Mouse (Mus musculus) neural tube, embryonic 11.5 days (tissue): ENCODE measurements around the gene Elmod2. TPM values are rescaled to one million over a fixed set of nuclear protein-coding genes. Genes with fewer than 3 reads are reported as not detected.
A peak's percentile ranks its signal among the peaks of the same experiment; 100 is the strongest.

Experiments used
- ATAC-seq: fragments of 200-750 bp; cut with Nextera tagmentation; 2 replicates; pipeline ENCODE4 v1.8.0; 2017; ENCODE audit warnings: moderate number of reproducible peaks, mild to moderate bottlenecking, moderate TSS enrichment, moderate library complexity; ENCODE audit not compliant: insufficient read depth, low FRiP score, low TSS enrichment
- DNase-seq: peaks from one replicate; pipeline ENCODE4 v3.0.0-alpha.2; 2015; ENCODE audit warnings: low spot score
- H3K27ac ChIP-seq: fragments of 300-500 bp; sonication (generic); 2 replicates; pipeline ENCODE4 v1.5.1; 2014; ENCODE audit warnings: low read depth, mild to moderate bottlenecking, low read length
- H3K27me3 ChIP-seq: fragments of 300-500 bp; sonication (generic); 2 replicates; pipeline ENCODE4 v1.6.1; 2014; ENCODE audit warnings: mild to moderate bottlenecking, low read length, mixed read lengths; ENCODE audit not compliant: control insufficient read depth, insufficient read depth
- H3K36me3 ChIP-seq: fragments of 300-500 bp; sonication (generic); 2 replicates; pipeline ENCODE4 v1.6.1; 2014; ENCODE audit warnings: mild to moderate bottlenecking, low read length, moderate library complexity, mixed read lengths; ENCODE audit not compliant: control insufficient read depth, insufficient read depth
- H3K4me1 ChIP-seq: fragments of 300-500 bp; sonication (generic); 2 replicates; pipeline ENCODE4 v1.6.1; 2014; ENCODE audit warnings: low read length, mixed read lengths; ENCODE audit not compliant: control insufficient read depth, insufficient read depth
- H3K4me2 ChIP-seq: fragments of 300-500 bp; sonication (generic); 2 replicates; pipeline ENCODE4 v1.6.1; 2014; ENCODE audit warnings: low read depth, mild to moderate bottlenecking, moderate library complexity
- H3K4me3 ChIP-seq: fragments of 300-500 bp; sonication (generic); 2 replicates; pipeline ENCODE4 v1.5.1; 2014; ENCODE audit warnings: low read depth, low read length
- H3K9ac ChIP-seq: fragments of 300-500 bp; sonication (generic); 2 replicates; pipeline ENCODE4 v1.6.1; 2014; ENCODE audit warnings: mild to moderate bottlenecking, low read length
- H3K9me3 ChIP-seq: fragments of 300-500 bp; sonication (generic); 2 replicates; pipeline ENCODE4 v1.6.1; 2016; ENCODE audit warnings: low read length; ENCODE audit not compliant: control insufficient read depth
- WGBS: fragments of 180-500 bp; shearing (Covaris S2); extraction: QIAGEN DNeasy Blood & Tissue Kit; methylation state at CpG from one replicate; pipeline ENCODE4 v1.1.7; 2014; 5-methylcytosine and 5-hydroxymethylcytosine counted together
- polyA plus RNA-seq: library from polyadenylated mRNA; unstranded; fragments of >200 nt; fragmentation: Nextera tagmentation; extraction: Ambion mirVana; gene quantifications from 2 replicates; pipeline ENCODE4 v1.2.1, GENCODE M21; 2014

Gene Elmod2
- polyA plus RNA-seq = 23.5 and 23.9 TPM in 2 replicates

DNA sequence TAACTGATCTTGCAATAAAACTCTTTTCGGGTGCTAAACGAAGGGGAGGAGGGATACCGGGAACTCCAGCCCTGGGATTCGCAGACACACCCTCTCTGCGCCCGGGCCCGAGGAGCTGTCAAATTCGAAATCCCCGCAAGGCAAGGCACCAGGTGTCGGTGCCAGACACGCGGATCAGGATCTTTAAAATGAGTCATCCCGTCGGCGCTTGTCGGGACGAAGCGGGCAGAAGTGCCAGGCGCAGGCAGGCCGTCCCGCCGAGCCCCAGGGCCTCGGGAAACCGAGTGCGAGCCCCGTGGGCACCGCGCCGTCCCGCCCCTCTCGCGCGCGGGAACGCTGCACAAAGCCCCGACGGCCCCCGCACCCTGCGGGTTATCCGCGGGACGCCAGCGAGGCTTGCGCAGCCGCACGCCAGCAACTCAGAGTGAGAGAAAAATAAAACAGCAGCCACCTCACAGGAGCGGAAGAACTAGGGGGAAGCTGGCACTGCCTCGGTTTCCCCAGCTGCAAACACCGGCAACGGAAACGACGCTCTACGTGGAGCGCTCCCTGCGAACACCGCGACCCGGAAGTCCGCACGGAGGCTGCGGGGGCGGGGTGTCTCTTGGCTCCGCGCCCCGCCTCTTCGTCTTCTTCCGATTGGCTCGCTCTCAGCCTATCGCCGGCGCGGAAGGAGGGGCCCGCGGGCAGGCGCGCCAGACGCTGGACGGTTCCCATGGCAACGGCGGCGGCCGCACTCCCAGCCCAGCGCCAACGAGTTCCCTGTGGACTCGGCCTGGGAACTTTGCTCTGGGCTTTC, at the start of gene Elmod2:
Elmod2 (minus strand) TSS at position 588 of the 799 bp plus-strand sequence.
- Histone ChIP-seq H3K4me2 (peak within 1 kb of the TSS; percentile 79), H3K36me3 (no peaks in the 10 kb centered on the region), H3K27ac (peak within 1 kb of the TSS; percentile 50; the same call in 1 of the 2 replicates), H3K9me3 (no peaks in the 10 kb centered on the region), H3K4me1 (0 out of 2 replicates have a peak, but pooled peaks cover 2% of the 10 kb centered on the region), H3K27me3 (no peaks in the 10 kb centered on the region), H3K4me3 (peak within 1 kb of the TSS; percentile 87), H3K9ac (peak within 1 kb of the TSS; percentile 81)
- WGBS = under 1% methylated on average over 84 of the region's 85 CpGs
- ATAC-seq = peak; percentile 98
- DNase-seq = peak; percentile 98

GRCm38 (mm10) chr8:83381016-83381415, 48.7 kb upstream of the Elmod2 start:
- no peaks in the 10 kb centered on the region for H3K9me3 ChIP-seq
- H3K4me3 ChIP-seq = no peak overlapping the region
- H3K27me3 ChIP-seq = no peaks in the 10 kb centered on the region
- DNase-seq (no peak), ATAC-seq (no peak)
- H3K4me1 ChIP-seq = no peaks in the 10 kb centered on the region
- H3K9ac ChIP-seq = no peak overlapping the region
- WGBS = 83% methylated on average over 2 of the region's 2 CpGs
- H3K27ac ChIP-seq = no peak overlapping the region
- H3K36me3 ChIP-seq = no peaks in the 10 kb centered on the region
- no peak overlapping the region for H3K4me2 ChIP-seq

GRCm38 (mm10) chr8:83380141-83380540, 47.9 kb upstream of the Elmod2 start:
- no peaks in the 10 kb centered on the region for H3K36me3 ChIP-seq
- DNase-seq (no peak), ATAC-seq (no peak)
- no peaks in the 10 kb centered on the region for H3K4me1 ChIP-seq
- H3K4me3 ChIP-seq = no peak overlapping the region
- WGBS = 74% methylated on average over 4 of the region's 4 CpGs
- no peak overlapping the region for H3K4me2 ChIP-seq
- H3K27me3 ChIP-seq = no peaks in the 10 kb centered on the region
- H3K9ac ChIP-seq = no peak overlapping the region
- H3K27ac ChIP-seq = no peak overlapping the region
- no peaks in the 10 kb centered on the region for H3K9me3 ChIP-seq

DNA sequence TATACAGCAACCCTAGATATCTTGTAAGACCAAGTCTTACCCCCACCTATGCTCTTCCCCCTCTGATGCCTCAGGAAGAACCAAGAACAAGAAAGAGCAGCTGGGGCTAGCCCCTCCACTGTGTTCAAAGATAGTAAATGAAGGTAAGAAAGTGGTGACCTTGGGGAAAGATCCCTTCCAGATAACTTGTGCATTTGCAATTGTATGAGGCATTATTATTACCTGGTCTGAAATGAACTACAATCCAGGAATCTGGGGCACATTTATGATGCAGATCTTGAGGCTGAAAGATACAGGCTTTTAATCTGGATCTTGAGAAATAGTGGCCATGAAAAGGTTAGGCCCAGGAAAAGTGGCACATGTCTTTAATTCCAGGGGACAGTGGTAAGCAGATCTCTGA, 44.9 kb upstream of the Elmod2 start:
- no peak for ATAC-seq
- Histone ChIP-seq H3K36me3 (no peaks in the 10 kb centered on the region), H3K27me3 (no peaks in the 10 kb centered on the region), H3K9me3 (no peaks in the 10 kb centered on the region), H3K4me1 (no peaks in the 10 kb centered on the region), H3K27ac (no peak overlapping the region), H3K9ac (no peak overlapping the region), H3K4me2 (no peak overlapping the region), H3K4me3 (no peak overlapping the region)
- DNase-seq = no peak

GRCm38 (mm10) chr8:83363156-83363769, 31.0 kb upstream of the Elmod2 start:
- no peak overlapping the region for H3K9ac ChIP-seq
- no peak for DNase-seq
- ATAC-seq = no peak
- H3K4me2 ChIP-seq = no peak overlapping the region
- H3K4me1 ChIP-seq = no peaks in the 10 kb centered on the region
- H3K27me3 ChIP-seq = no peaks in the 10 kb centered on the region
- WGBS = 70% methylated on average over 7 of the region's 7 CpGs
- H3K4me3 ChIP-seq = no peak overlapping the region
- H3K36me3 ChIP-seq = no peaks in the 10 kb centered on the region
- H3K27ac ChIP-seq = no peak overlapping the region
- H3K9me3 ChIP-seq = no peaks in the 10 kb centered on the region

DNA sequence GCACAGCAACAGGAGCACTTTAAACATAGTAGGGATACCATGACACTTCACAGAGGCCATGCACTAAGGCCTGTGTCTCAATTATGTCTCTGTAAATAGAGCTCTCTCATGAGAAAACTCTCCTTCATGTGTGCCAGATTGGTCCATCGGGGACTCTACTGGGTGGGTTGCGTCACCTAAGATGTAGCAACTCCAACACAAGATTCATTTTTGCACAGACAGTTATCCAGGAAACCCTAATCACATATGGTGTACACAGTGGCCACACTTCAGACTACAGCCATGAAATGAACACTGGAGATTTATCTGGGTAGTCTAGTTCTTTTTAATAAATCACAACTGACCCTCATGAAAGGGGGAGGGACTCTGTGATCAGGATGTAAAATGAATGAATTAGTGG, 19.0 kb upstream of the Elmod2 start:
- Histone ChIP-seq H3K4me3 (no peak overlapping the region), H3K27ac (no peak overlapping the region), H3K4me2 (no peak overlapping the region), H3K4me1 (no peaks in the 10 kb centered on the region), H3K9me3 (no peaks in the 10 kb centered on the region), H3K9ac (no peak overlapping the region), H3K36me3 (no peaks in the 10 kb centered on the region), H3K27me3 (no peaks in the 10 kb centered on the region)
- whole genome bisulfite sequencing = 96% methylated on average over 2 of the region's 2 CpGs
- no peak for DNase-seq
- no peak for ATAC-seq

DNA sequence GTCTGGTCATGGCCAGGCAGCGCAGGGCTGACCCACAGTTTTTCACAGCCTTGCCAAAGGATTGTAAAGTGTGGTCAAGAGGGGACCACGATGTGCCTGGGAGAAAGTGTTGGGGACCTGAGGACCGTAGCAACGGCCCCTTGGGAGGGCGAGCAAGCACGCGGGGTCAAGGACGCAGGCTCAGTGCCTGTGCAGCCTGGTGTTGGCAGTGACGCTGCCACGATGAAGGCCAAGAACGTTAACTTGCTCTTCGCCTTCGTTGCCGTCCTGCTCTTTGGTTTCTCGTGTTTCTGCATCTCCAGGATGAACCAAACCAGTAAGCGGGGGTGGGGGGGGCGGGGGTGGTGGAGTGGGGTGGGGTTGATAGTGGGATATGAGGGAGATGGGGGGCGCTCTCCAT, 16.0 kb upstream of the Elmod2 start, which contains the start of gene Mgat4d:
Mgat4d (plus strand) TSS at position 209 of the 400 bp plus-strand sequence.
- 85% methylated on average over 17 of the region's 18 CpGs for WGBS
- Histone ChIP-seq H3K4me1 (no peaks in the 10 kb centered on the region), H3K27ac (no peak within 1 kb of the TSS), H3K9ac (no peak within 1 kb of the TSS), H3K36me3 (no peaks in the 10 kb centered on the region), H3K9me3 (no peaks in the 10 kb centered on the region), H3K4me2 (no peak within 1 kb of the TSS), H3K27me3 (no peaks in the 10 kb centered on the region), H3K4me3 (no peak within 1 kb of the TSS)
- ATAC-seq (no peak), DNase-seq (no peak)

DNA sequence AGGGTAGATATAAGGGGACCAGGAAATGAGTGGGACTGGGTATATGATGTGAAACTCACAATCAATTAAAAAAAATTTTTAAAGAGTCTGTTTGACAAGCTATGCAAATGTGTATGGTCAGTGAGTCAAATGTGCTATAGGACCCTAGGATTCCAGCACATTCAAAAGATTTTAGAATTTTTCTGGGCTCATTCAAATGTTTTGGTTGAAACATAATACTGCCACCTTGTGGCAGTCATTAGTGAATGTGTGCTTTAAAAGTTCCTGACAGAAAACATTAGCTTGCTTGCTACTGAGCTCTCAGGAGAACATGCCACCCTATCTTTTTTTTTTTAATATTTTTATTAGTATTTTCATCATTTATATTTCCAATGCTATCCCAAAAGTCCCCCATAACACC, 10.4 kb upstream of the Elmod2 start:
- Histone ChIP-seq H3K36me3 (no peaks in the 10 kb centered on the region), H3K27ac (no peak overlapping the region), H3K4me2 (no peak overlapping the region), H3K9me3 (no peaks in the 10 kb centered on the region), H3K27me3 (no peaks in the 10 kb centered on the region), H3K9ac (no peak overlapping the region), H3K4me1 (no peaks in the 10 kb centered on the region), H3K4me3 (no peak overlapping the region)
- ATAC-seq = no peak
- DNase-seq = no peak

GRCm38 (mm10) chr8:83342076-83342475, 9.8 kb upstream of the Elmod2 start:
- DNase-seq (no peak), ATAC-seq (no peak)
- no peak overlapping the region for H3K4me2 ChIP-seq
- 77% methylated on average over 3 of the region's 3 CpGs for WGBS
- no peaks in the 10 kb centered on the region for H3K4me1 ChIP-seq
- H3K4me3 ChIP-seq = no peak overlapping the region
- no peak overlapping the region for H3K27ac ChIP-seq
- H3K27me3 ChIP-seq = no peaks in the 10 kb centered on the region
- H3K9me3 ChIP-seq = no peaks in the 10 kb centered on the region
- no peaks in the 10 kb centered on the region for H3K36me3 ChIP-seq
- H3K9ac ChIP-seq = no peak overlapping the region
